Mouse (Mus musculus) thymus, postnatal 25 days (tissue): ENCODE measurements around the gene Rhobtb3.
"Not testable (repeated sequence)": the region's sequence is repeated elsewhere in the genome, so short reads cannot be mapped to it uniquely, and the experiment has no call there.

Source experiments
- DNase-seq: peaks from one replicate; pipeline ENCODE4 v3.0.0; 2022

The Rhobtb3 gene

DNA sequence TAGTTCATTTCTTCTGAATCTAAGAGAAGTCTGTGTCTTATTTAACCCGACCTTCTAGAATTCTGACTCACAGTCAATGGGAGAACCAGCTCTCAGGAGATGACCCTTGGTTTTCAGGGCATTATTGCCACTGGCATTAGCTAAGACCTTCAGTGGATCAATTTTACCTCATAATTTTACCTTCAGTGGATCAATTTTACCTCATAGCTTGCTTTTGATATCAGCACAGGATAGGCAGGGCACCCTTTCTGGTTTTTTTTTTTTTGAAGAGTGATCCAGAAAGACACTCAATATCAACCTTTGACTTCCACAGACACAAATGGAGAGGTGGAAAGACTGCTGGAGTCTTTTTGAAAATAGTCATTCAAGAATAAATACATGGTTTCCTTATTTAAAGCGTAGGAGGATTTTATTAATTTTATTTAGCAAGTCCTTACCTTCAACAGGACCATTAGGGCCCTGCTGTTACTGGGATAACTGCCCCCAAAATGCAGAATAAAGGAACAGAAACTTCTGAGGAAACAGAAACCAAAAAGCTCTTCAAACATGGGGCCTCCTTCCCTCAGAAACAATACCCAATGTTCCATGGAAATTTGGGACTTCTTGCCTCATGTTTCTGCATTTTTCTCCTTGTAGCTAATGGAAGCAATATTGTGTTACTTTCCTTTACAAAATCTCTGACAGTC is 98.7 kb downstream of the Rhobtb3 start:
- DNase-seq = no peak

DNA sequence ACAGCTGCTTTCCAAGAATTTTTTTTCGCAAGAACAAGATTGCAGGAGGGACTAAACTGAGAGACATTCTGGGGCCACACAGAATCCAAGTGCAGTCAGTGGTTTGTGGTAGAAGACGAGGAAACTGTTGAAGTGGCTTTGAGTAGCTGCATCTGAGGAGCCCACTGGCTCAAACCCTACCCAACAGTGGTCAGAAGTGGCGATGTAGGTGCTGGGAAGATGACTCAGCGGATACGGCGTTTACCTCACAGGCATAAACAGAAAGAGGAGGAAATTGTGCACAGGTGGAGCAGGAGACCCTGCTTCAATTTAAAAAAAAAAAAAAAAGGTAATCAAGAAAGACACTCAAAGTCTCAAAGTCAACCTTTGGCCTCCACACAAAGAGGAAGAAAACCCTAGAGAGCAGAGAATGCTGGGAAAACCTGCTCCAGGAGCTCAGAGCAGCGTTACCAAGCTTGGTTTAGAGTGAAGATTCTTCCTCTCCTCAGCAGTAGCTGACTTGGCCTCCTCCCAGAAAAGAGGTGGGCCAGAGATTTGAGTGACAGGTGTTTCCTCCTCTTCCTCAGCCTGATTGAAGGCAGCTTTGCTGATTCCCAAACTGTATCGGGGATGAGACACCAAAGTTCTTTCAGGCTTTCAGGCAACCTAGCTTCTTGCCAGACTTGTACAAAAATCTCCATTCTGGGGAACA is 99.6 kb downstream of the Rhobtb3 start:
- peak; percentile 11 for DNase-seq

DNA sequence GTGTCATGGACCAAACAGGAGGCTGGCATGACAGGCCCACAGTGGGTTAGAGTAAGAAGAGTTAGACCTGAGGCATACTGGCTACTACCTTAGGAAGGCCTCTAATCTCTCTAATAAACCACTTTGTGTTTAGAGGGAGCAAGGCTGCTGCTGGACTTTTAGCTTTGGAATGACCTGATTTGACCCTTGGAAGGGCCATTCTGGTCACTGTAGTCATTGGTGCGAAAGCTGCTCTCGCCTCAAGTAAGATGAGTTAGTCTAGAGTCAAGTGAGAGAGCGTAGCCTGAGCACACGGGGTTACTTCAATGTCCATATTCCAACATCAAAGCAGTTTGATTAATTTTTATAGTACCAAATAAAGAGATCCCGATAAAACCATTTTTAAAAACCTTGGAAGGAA is 100.4 kb downstream of the Rhobtb3 start:
- DNase-seq = no peak

DNA sequence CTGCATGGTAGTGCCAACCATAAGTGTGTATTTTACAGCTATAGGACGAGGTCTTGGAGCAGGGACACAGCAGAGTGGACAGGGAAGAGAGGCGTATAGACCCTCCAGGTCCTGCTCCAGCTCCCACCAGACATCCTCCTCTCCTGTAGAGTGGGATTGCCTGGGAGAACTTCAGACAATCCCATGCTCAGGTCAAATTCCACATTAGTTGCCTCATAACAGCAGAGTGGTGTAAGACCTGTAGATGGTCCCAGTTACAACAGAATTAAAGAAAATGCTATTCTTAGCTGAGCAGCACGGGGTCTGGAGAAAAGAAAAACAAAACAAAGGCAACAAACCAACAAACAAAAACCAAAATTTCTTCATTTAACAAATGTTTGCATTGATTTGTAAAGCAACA is 101.8 kb downstream of the Rhobtb3 start:
- no peak for DNase-seq

DNA sequence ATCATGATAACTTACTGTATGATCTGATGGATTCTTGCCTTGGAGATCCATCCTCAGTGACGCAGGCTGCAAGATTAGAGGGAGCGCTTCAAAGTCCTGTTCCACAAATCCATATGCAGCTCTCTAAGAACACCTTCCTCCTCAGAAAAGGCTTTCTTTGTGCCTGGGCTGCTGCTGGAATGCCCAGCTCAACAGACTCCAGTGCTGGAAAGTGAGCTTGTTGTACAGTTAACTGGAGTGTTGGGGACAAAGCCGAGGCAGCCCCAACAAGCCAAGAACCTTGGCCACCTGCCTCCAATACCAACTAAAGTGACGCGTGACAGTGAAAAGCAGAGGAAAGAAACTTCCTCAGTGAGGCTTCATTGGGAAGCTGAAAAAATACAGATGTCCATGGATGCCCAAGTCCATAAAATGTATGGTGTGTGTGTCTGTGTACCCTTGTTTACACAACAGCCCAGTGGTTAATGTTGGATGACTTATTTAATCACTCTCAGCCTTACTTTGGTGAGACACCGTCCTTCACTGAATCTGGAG is 102.9 kb downstream of the Rhobtb3 start:
- DNase-seq = no peak

DNA sequence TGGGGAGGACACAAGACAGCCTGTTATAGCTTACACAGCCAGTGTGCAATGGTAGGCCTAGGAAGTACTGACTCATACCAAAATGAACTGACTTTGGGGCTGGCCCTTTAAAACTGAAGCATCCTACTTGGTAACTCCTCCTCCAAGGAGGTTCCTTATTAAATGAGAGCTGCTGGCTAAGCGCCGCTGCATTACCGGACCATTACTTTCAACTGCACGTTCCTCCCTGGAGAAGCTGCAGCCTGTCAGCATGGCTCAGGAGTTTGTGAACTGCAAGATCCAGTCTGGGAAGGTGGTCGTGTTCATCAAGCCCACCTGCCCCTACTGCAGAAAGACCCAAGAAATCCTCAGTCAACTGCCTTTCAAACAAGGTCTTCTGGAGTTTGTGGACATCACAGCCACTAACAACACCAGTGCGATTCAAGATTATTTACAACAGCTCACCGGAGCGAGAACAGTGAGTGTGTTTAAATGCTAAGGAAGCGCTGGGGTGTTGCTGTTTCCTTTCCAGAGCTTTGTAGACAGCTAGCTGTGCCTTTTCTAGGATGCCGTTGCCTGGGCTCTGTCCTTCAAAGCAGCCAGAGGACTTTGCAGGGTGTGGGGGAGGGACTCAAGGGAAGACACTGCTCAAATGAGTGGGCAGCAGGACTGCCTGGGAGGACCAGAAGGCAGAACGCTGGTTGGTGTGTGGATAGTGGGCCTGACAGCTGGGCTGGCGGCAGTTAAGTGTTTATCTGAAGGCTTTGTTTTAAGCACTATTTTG is 103.8 kb downstream of the Rhobtb3 start, which contains the start of gene Glrx:
Gene Glrx (plus strand): TSS at position 150 of the 763 bp plus-strand sequence.
- peak; percentile 38 for DNase-seq

DNA sequence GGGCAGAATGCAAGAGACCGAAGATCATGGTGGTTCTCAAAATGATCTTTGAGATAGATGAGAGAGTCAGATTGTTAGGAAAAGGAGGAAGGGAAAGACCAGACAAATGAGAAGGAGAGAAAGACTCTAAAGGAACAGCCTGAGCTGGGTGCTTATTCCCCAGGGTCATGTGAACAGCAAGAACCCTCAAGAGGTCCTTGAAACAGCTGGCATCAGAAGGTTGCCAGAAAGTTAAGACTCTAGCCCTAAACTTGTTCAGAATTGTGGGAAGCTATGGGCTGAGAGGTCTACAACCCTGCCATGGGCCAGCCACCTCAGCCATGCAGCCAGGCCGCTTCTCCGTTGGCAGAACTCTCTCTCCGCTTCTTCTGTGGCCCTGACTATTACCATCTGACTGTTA is 105.2 kb downstream of the Rhobtb3 start:
- no peak for DNase-seq

DNA sequence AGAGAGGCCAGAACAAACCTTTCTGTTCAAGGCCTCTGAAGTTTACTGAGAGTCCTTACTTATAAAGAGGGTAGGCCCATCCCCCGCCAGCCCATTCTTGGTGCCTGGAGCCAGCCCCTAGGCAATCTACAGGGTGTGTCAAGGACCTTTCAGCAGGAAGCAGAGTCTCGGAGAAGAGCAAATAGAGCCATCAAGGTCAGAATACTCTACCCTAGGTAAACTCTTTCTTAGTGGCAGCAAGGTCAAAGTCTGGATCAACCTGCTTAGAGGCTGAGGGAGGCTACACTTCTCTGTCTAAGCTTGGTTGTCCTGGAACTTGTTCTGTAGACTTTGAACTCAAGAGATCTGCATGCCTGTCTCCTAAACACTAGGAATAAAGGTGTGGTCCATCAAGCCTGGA is 108.3 kb downstream of the Rhobtb3 start:
- no peak for DNase-seq

DNA sequence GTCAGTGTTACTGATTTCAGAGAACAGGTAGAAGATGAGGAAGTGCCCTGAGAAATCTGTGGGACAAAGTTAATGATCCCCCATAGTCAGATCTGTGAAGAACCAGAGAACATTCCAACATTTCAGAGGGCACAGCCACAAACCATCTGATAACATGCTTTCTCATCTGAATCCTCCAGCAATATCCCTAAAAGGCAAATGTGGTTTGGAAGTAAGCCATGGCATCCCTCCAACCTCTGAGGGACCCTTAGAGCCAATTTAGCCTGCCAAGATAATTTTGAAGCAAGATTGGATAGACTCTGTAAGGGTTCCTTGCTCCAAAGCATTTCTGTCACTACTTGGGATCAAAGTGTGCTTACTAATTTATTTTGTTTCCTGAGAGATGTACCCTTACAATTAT is 110.2 kb downstream of the Rhobtb3 start:
- no peak for DNase-seq

DNA sequence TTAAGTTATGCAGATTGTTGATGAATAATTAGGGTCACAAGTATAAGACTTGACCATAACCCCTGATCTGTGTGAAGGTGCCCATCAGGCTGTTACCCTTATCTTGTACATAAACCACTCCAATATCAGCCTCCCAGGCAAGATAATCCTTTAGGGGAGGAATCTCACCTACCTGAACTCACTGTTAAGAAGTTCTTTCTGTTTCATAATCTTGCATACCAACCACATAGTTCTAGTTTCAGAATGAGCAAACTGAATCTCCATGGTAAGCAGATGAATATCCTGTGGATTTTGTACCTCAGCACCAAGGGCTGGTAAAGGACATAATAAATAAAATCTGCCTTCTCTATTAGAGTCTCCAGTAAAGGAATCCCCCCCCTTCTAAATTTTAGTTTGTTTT is 111.0 kb downstream of the Rhobtb3 start:
- no peak for DNase-seq

DNA sequence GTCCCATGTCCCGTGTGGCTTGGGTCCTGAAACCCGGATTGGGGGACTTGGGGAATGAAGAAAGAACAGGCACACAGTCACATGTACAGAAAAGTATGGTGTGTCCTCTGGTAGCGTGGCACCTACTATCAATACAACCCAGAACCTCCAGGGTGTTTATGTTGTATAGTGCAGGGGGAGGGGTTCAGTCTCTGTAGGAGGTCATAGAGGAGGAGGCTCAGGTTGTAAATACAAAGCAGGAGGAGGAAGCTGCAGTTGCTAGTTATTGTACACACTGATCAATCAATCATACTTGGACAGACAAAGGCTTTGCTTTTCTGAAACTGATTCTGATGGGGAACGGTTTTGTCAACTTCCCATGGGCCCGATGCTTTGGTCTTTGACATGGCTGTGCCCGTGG is 112.0 kb downstream of the Rhobtb3 start:
- no peak for DNase-seq

DNA sequence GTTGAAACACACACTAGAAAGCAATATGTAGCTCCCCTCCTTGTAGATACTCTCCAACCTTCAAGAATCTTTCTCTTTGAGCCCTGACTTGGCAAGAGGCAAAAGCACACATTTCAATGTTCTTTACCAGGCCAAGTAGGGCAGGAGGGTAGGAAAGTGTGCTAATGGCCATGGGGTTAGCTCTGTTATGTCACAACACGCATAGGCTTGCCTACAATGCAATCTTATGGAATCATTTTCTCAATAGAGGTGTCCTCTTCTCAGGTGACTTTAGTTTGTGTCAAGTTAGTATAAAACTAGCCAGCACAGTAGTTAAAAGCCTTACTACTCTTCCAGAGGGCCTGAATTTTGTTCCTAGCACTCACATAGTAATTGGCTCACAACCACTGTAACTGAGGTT is 113.0 kb downstream of the Rhobtb3 start:
- no peak for DNase-seq

DNA sequence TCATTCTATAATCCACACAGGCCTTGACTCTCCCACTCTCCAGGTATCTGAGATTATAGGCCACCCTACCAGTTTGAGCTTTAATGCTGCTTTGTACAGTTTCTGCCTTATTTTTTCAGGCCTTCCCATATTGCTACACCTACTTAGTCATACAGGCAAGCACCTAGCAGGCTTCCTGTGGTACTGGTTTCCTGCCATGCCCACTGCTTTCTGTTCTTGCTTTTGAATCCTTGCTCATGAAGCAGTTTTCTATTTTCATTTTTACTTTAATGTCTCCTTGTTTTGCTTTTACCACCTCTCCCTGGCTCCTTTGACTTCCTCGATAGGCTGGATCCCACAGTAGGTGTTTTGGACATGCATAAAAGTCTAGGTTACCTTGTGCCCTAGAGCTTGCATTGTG is 118.3 kb downstream of the Rhobtb3 start:
- no peak for DNase-seq

DNA sequence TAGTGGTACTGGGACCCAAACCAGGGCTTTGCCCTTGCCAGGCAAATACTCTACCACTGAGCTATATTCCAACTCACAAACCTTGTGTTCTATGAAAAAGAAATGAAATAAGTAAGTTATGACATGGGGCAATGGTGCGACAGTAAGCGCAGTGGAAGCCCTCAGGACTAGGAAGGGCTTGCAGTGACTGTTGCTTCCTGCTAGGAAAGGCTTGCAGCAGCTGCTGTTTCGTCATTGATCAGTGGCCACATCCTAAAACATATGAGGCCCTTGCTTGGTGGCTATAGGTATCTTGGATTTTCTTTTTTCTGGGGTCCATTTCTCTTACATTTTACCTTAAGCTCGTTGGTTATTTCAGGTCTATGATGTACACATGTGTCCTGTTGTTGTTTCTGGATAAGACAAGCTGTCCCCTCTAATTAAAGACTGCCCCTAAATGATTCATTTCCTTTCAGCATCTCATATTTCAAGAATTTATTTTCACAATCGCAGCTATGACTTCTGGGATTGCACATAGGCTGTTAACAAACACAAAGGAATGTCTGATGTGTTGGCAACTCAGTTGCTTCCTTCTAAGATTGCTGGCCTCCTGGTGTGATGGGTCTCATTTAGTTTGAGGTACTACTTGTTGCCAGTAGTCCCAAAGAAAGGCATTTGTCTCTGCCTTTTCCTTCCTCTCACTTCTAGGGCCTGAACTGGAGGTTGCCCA is 119.0 kb downstream of the Rhobtb3 start:
- no peak for DNase-seq

DNA sequence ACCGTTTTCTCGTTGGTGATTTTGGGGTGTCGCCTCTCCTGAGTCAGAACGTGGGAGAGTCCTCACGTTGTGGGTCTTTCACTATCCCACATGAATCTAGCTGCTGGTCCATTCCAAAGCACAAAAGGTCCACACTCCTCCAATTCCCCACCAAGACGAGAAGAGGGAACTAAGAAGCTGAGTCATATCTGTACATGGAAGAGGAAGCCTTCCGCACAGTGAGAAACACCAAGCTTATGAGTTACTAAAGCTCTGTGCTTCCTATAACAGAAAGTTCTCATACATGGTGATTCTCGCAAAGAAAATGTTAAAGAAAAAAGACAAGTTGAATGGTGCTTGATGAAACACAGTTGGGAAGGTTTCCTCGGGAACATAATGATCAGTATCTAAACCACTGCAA is 120.5 kb downstream of the Rhobtb3 start:
- no peak for DNase-seq

DNA sequence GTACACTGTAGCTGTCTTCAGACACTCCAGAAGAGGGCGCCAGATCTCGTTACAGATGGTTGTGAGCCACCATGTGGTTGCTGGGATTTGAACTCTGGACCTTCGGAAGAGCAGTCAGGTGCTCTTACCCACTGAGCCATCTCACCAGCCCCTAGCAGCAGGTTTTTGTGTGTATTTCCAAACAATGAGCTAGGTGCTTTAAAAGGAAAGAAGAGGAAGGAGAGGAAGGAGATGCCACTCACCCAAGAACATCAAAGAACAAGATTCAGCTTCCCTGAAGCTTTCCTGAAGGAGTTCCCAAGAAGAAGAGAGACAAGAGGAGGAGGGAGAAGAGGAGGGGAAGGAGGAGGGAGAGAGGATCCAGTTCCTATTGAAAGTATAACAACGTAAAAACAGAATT is 121.4 kb downstream of the Rhobtb3 start:
- DNase-seq = not testable (repeated sequence)

DNA sequence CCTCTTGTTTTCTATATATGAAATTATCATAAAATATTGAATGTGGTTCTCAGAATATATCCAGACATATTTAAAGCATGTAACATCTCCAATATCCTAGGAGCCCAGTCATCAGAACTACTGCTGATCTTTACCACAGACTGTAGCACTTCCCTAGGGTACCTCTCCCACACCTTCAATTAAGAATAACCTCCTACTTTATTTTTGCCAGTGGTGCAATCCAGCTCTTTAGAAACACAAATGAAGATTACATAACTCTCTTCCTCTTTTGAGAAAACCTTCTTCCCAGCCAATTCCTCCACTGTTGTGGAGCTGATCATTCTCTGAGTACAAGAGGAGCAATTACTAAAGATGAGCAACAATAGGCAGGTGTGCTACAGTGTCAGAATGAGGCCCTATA is 123.8 kb downstream of the Rhobtb3 start:
- DNase-seq = no peak
